Mouse (Mus musculus) forebrain, postnatal 0 days (tissue): ENCODE results near the gene Tbx3. TPM values are rescaled to one million over a fixed set of nuclear protein-coding genes. Genes with fewer than 3 reads are reported as not detected.

Source experiments
- ATAC-seq: fragments of 200-750 bp; cut with Nextera tagmentation; 2 replicates; pipeline ENCODE4 v1.8.0; 2017; ENCODE audit warnings: mild to moderate bottlenecking, moderate library complexity
- DNase-seq: peaks from one replicate; pipeline ENCODE4 v3.0.0-alpha.2; 2015
- H3K27ac ChIP-seq: fragments of 300-500 bp; sonication (generic); 2 replicates; pipeline ENCODE4 v1.5.1; 2014; ENCODE audit warnings: low read depth, mild to moderate bottlenecking, antibody characterized with exemption, low read length, moderate library complexity, mixed read lengths
- H3K27me3 ChIP-seq: fragments of 300-500 bp; sonication (generic); 2 replicates; pipeline ENCODE4 v1.6.1; 2014; ENCODE audit warnings: mild to moderate bottlenecking, low read length, mixed read lengths; ENCODE audit not compliant: insufficient read depth
- H3K36me3 ChIP-seq: fragments of 300-500 bp; sonication (generic); 2 replicates; pipeline ENCODE4 v1.6.1; 2014; ENCODE audit warnings: mild to moderate bottlenecking, moderate library complexity; ENCODE audit not compliant: insufficient read depth
- H3K4me1 ChIP-seq: fragments of 300-500 bp; sonication (generic); 2 replicates; pipeline ENCODE4 v1.6.1; 2014; ENCODE audit warnings: antibody characterized with exemption; ENCODE audit not compliant: insufficient read depth
- H3K4me2 ChIP-seq: fragments of 300-500 bp; sonication (generic); 2 replicates; pipeline ENCODE4 v1.6.1; 2014; ENCODE audit warnings: low read depth, mild to moderate bottlenecking, moderate library complexity
- H3K4me3 ChIP-seq: fragments of 300-500 bp; sonication (generic); 2 replicates; pipeline ENCODE4 v1.5.1; 2014; ENCODE audit warnings: low read depth, low read length, mixed read lengths
- H3K9ac ChIP-seq: fragments of 300-500 bp; sonication (generic); 2 replicates; pipeline ENCODE4 v1.6.1; 2014; ENCODE audit warnings: mild to moderate bottlenecking
- H3K9me3 ChIP-seq: fragments of 300-500 bp; sonication (generic); 2 replicates; pipeline ENCODE4 v1.6.1; 2016; ENCODE audit warnings: low read length
- CTCF ChIP-seq: sonication (generic); IDR thresholded peaks from 2 replicates; pipeline ENCODE4 v1.5.1; 2016; ENCODE audit warnings: antibody characterized with exemption, control low read depth, low read depth
- WGBS: fragments of 180-500 bp; shearing (Covaris S2); extraction: QIAGEN DNeasy Blood & Tissue Kit; methylation state at CpG from one replicate; pipeline ENCODE4 v1.1.7; 2014; 5-methylcytosine and 5-hydroxymethylcytosine counted together
- polyA plus RNA-seq: library from polyadenylated mRNA; unstranded; fragments of >200 nt; fragmentation: Nextera tagmentation; extraction: Ambion mirVana; gene quantifications from 2 replicates; pipeline ENCODE4 v1.2.1, GENCODE M21; 2015
- total RNA-seq: library from RNA; depleted of rRNA; stranded (reverse); fragments of >200 nt; gene quantifications from 2 replicates; pipeline ENCODE4 v1.2.3, GENCODE M21; 2014; rRNA removed

Gene Tbx3
- total and polyA plus RNA-seq, 2 experiments from 2014 or later = 1.7 to 2.9 TPM

DNA sequence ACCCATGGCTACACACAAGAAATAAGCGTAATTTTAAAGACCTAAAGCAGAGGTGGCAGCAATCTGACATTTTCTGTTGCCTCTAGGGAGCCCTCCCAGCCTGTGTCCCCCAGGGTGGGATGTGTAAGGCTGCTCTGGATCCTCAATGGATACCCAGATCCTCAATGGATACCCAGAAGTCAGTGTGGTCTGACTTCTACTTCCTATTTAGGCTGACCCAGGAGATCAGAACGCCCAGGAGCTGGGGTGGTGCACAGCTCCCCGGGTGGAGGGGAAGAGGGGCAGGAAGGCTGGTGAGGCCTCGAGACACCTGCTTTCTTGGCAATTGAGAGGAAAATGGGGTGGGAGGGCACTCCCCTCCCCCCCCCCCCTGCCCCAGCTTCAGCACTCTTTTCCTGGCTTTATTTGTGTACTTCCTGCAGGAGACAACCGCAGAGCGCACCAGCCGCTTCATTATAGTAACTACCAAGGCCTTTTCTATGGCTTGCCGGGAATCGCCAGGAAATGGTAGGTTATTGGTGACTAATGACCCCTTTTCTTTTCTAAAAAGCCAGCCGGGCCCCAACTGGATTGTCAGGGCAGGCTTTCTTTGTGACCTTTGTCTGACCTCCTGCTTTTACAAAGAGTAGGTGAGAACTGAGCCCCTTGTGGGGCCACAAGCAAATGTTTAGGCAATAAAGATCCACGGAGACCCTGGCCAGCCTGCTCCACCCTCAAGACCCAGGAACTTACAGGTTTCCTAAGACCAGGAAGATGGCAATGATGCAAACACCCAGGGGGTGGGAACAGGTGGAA lies 50.2 kb downstream of the Tbx3 start:
- TF ChIP-seq CTCF = no peak
- no peak for ATAC-seq
- WGBS = 19% methylated on average over 11 of the region's 11 CpGs
- Histone ChIP-seq H3K9me3 (no peaks in the 10 kb centered on the region), H3K27me3 (no peaks in the 10 kb centered on the region), H3K9ac (no peak overlapping the region), H3K36me3 (no peaks in the 10 kb centered on the region), H3K4me2 (no peak overlapping the region), H3K4me3 (no peak overlapping the region), H3K27ac (no peak overlapping the region), H3K4me1 (no peaks in the 10 kb centered on the region)
- DNase-seq = no peak

DNA sequence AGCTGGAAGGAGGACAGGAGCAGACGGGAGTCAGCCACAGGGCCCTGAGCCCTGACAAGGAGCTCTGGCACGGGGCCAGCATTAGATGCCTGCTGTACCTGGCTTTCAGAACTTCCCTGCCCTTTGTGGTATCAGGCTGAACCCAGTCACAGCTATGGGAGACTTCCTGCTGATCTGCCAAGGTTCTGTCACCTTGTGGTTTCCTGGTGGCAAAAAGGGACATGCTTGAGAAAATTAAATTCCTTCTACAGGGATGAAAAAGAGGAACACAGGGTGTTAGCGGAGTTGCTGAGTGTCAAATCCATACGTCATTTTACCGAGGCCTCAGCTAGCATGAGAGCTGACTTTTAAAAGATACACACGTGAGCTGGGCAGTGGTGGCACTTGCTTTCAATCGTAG lies 62.5 kb downstream of the Tbx3 start:
- no peaks in the 10 kb centered on the region for H3K4me1 ChIP-seq
- no peak overlapping the region for H3K9ac ChIP-seq
- no peak overlapping the region for H3K4me3 ChIP-seq
- DNase-seq (no peak), ATAC-seq (no peak)
- H3K27ac ChIP-seq = no peak overlapping the region
- no peaks in the 10 kb centered on the region for H3K9me3 ChIP-seq
- no peak for TF ChIP-seq CTCF
- no peak overlapping the region for H3K4me2 ChIP-seq
- no peaks in the 10 kb centered on the region for H3K36me3 ChIP-seq
- WGBS = 63% methylated on average over 7 of the region's 7 CpGs
- H3K27me3 ChIP-seq = no peaks in the 10 kb centered on the region

Other genes starting within 250 kb of the Tbx3 start
- gene Tbx5, start 162.0 kb downstream of the Tbx3 start, total RNA-seq = 0.10 TPM in 1 of 2 replicates, not detected in the other
- gene Tbx5, start 162.0 kb downstream of the Tbx3 start, polyA plus RNA-seq = not detected in 2 replicates